Mouse (Mus musculus) kidney, postnatal 0 days (tissue): ENCODE measurements at regions not wholly inside any gene's neighbourhood (a gene's known extent, or its start where the extent isn't known, plus 50 kb on each side); places are given as distances from the start of the nearest gene placed in this dataset.

Experiments used
- ATAC-seq: fragments of 200-750 bp; cut with Nextera tagmentation; replicated peaks from 2 replicates; pipeline ENCODE4 v1.8.0; 2017; ENCODE audit warnings: low read depth, moderate number of reproducible peaks, moderate TSS enrichment, moderate library complexity; ENCODE audit not compliant: low FRiP score
- DNase-seq: peaks from one replicate; pipeline ENCODE4 v3.0.0-alpha.2; 2016; ENCODE audit warnings: low spot score
- H3K27ac ChIP-seq: fragments of 300-500 bp; sonication (generic); 2 replicates; pipeline ENCODE4 v1.5.1; 2014; ENCODE audit warnings: mild to moderate bottlenecking
- H3K27me3 ChIP-seq: fragments of 300-500 bp; sonication (generic); 2 replicates; pipeline ENCODE4 v1.6.1; 2014; ENCODE audit warnings: low read length, mixed read lengths; ENCODE audit not compliant: insufficient read depth
- H3K36me3 ChIP-seq: fragments of 300-500 bp; sonication (generic); 2 replicates; pipeline ENCODE4 v1.6.1; 2014; ENCODE audit warnings: low read length, mixed read lengths; ENCODE audit not compliant: insufficient read depth
- H3K4me1 ChIP-seq: fragments of 300-500 bp; sonication (generic); replicated peaks from 2 replicates; pipeline ENCODE4 v1.6.1; 2014; ENCODE audit warnings: antibody characterized with exemption, low read length, mixed read lengths; ENCODE audit not compliant: insufficient read depth
- H3K4me2 ChIP-seq: fragments of 300-500 bp; sonication (generic); 2 replicates; pipeline ENCODE4 v1.6.1; 2014; ENCODE audit warnings: mild to moderate bottlenecking, low read length, moderate library complexity, mixed read lengths
- H3K4me3 ChIP-seq: fragments of 300-500 bp; sonication (generic); replicated peaks from 2 replicates; pipeline ENCODE4 v1.5.1; 2014; ENCODE audit warnings: low read depth, low read length
- H3K9ac ChIP-seq: fragments of 300-500 bp; sonication (generic); 2 replicates; pipeline ENCODE4 v1.6.1; 2014; ENCODE audit warnings: low read depth, low read length
- H3K9me3 ChIP-seq: fragments of 300-500 bp; sonication (generic); replicated peaks from 2 replicates; pipeline ENCODE4 v1.6.1; 2016; ENCODE audit warnings: low read length, inconsistent platforms, mixed read lengths
- CTCF ChIP-seq: IDR thresholded peaks from 2 replicates; pipeline ENCODE4 v1.5.1; 2016; ENCODE audit warnings: antibody characterized with exemption, low read depth, mild to moderate bottlenecking, moderate library complexity
- WGBS: fragments of 180-500 bp; shearing (Covaris S2); extraction: QIAGEN DNeasy Blood & Tissue Kit; methylation state at CpG from one replicate; pipeline ENCODE4 v1.1.7; 2014; 5-methylcytosine and 5-hydroxymethylcytosine counted together

DNA sequence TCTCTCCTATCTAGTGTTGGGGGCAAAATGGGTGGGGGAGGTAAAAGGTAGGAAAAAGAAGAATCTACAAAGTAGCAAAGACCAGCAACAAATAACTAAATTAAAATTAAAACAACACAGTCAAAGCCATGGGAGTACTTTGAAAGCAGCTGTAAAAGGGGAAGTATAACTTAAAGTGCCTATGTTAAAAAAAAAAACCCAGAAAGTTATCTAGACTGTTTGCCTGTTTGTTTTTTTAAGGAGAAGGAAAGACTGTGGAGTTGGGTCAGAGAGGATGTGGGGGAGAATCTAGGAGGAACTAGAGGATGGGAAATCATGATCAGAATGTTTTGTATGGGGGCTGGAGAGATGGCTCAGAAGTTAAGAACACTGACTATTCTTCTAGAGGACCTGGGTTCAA is 457.0 kb downstream of the Bckdhb start:
- ATAC-seq (no peak), DNase-seq (no peak)
- no peak overlapping the region for H3K9ac ChIP-seq
- H3K36me3 ChIP-seq, result no peaks in the 10 kb centered on the region
- TF ChIP-seq CTCF, result no peak
- H3K27me3 ChIP-seq, result no peaks in the 10 kb centered on the region
- H3K4me1 ChIP-seq, result no peaks in the 10 kb centered on the region
- H3K4me3 ChIP-seq, result no peak overlapping the region
- no peaks in the 10 kb centered on the region for H3K9me3 ChIP-seq
- no peak overlapping the region for H3K4me2 ChIP-seq
- no peak overlapping the region for H3K27ac ChIP-seq

GRCm38 (mm10) chr9:84389831-84390230 is 464.9 kb downstream of the Bckdhb start:
- no peak overlapping the region for H3K4me2 ChIP-seq
- DNase-seq (no peak), ATAC-seq (no peak)
- no peaks in the 10 kb centered on the region for H3K4me1 ChIP-seq
- no peaks in the 10 kb centered on the region for H3K36me3 ChIP-seq
- no peak overlapping the region for H3K9ac ChIP-seq
- H3K27ac ChIP-seq, result no peak overlapping the region
- TF ChIP-seq CTCF, result no peak
- H3K27me3 ChIP-seq, result no peaks in the 10 kb centered on the region
- no peak overlapping the region for H3K4me3 ChIP-seq
- H3K9me3 ChIP-seq, result no peaks in the 10 kb centered on the region
- 92% methylated on average over 3 of the region's 3 CpGs for WGBS

GRCm38 (mm10) chr9:84394536-84395314 is 469.8 kb downstream of the Bckdhb start:
- no peaks in the 10 kb centered on the region for H3K27me3 ChIP-seq
- H3K9ac ChIP-seq, result no peak overlapping the region
- no peak overlapping the region for H3K4me2 ChIP-seq
- H3K4me1 ChIP-seq, result no peaks in the 10 kb centered on the region
- no peak for ATAC-seq
- whole genome bisulfite sequencing, result 77% methylated on average over 3 of the region's 3 CpGs
- TF ChIP-seq CTCF, result no peak
- no peak overlapping the region for H3K4me3 ChIP-seq
- H3K27ac ChIP-seq, result no peak overlapping the region
- no peaks in the 10 kb centered on the region for H3K9me3 ChIP-seq
- DNase-seq, result peak; percentile 40
- H3K36me3 ChIP-seq, result no peaks in the 10 kb centered on the region

DNA sequence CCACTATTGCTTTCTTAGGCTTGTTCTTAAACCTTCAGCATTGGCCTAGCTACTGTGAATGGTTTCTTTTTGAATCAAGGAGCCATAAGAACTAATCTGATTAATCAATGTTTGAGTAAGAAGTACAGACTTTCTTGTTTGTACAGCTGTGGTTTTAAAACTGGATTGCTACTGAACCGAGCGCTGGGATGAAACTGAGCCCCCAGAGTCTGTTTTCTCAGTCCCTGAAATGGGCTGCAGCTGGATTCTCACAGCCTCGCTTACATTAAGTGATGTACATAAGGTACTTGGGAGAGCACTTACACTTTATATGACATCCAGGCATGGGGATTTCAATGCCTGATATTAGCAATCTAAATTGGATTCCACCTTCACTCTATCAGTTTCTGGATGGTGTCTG is 474.5 kb downstream of the Bckdhb start:
- H3K4me2 ChIP-seq, result no peak overlapping the region
- H3K9ac ChIP-seq, result no peak overlapping the region
- H3K4me1 ChIP-seq, result no peaks in the 10 kb centered on the region
- TF ChIP-seq CTCF, result no peak
- WGBS, result 30% methylated on average over 3 of the region's 3 CpGs
- H3K9me3 ChIP-seq, result no peaks in the 10 kb centered on the region
- no peaks in the 10 kb centered on the region for H3K36me3 ChIP-seq
- H3K4me3 ChIP-seq, result no peak overlapping the region
- H3K27me3 ChIP-seq, result no peaks in the 10 kb centered on the region
- DNase-seq, result peak; percentile 47
- no peak overlapping the region for H3K27ac ChIP-seq
- ATAC-seq, result no peak

DNA sequence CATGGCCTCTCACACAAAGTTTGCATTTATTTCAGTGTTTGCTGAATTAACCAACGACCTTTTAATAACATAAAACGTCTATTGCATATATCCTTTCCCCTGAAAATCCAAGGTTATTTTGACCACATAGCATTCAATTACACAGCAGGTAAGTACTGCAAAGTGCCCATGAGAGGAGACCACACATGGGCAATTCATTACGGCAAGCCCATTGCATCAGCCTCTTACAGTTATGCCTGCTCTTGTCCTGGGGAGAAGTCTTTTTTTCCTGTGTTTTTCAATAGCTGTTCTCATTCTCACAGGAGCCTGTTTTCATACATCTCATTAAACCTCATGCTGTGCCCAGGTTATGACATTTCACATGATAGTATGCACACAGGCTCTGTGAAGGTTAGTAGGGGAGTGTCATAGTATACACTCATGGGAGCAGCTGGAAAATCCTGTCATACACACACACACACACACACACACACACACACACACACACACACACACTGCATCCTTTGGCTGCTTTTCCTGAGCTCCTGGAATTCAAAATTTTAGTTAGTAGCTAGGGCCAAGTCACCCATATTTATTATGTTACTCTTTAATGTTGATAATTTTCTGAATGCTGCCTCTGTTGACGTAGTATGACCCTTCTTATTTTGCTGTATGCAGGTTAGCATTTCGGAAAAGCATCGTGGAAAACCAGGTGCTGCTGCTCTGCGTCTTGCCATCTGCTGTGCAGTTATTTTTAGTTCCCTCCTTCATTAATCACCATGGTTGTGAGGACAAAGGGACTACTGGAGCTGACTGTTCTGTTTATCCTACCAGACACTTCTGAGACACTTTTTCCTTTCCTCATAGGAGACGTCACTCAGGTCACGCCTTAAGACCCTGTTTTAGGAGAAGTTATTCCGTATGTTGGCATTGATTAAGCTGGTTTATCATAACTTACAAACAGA is 483.6 kb downstream of the Bckdhb start:
- H3K27ac ChIP-seq, result no peak overlapping the region
- peak; percentile 5 for DNase-seq
- WGBS, result 43% methylated on average over 10 of the region's 10 CpGs
- no peak for ATAC-seq
- no peak for TF ChIP-seq CTCF
- H3K4me2 ChIP-seq, result no peak overlapping the region
- H3K36me3 ChIP-seq, result no peaks in the 10 kb centered on the region
- no peaks in the 10 kb centered on the region for H3K27me3 ChIP-seq
- H3K4me3 ChIP-seq, result no peak overlapping the region
- no peaks in the 10 kb centered on the region for H3K9me3 ChIP-seq
- H3K9ac ChIP-seq, result no peak overlapping the region
- H3K4me1 ChIP-seq, result no peaks in the 10 kb centered on the region
